Mouse (Mus musculus) lung, postnatal 0 days (tissue): ENCODE measurements around the gene Gsc2. TPM values are rescaled to one million over a fixed set of nuclear protein-coding genes. Genes with fewer than 3 reads are reported as not detected.
A peak's percentile ranks its signal among the peaks of the same experiment; 100 is the strongest.

Experiments
- ATAC-seq: fragments of 200-750 bp; cut with Nextera tagmentation; 2 replicates; pipeline ENCODE4 v1.8.0; 2017; ENCODE audit warnings: moderate library complexity
- DNase-seq: peaks from one replicate; pipeline ENCODE4 v3.0.0-alpha.2; 2016; ENCODE audit warnings: low spot score
- H3K27ac ChIP-seq: fragments of 300-500 bp; sonication (generic); 2 replicates; pipeline ENCODE4 v1.5.1; 2014; ENCODE audit warnings: antibody characterized with exemption, mild to moderate bottlenecking, low read length, mixed read lengths
- H3K27me3 ChIP-seq: fragments of 300-500 bp; sonication (generic); replicated peaks from 2 replicates; pipeline ENCODE4 v1.6.1; 2014; ENCODE audit warnings: low read length, mixed read lengths; ENCODE audit not compliant: insufficient read depth
- H3K36me3 ChIP-seq: fragments of 300-500 bp; sonication (generic); 2 replicates; pipeline ENCODE4 v1.6.1; 2014; ENCODE audit warnings: low read length, mixed read lengths; ENCODE audit not compliant: insufficient read depth
- H3K4me1 ChIP-seq: fragments of 300-500 bp; sonication (generic); 2 replicates; pipeline ENCODE4 v1.6.1; 2014; ENCODE audit warnings: antibody characterized with exemption, low read depth, low read length, mixed read lengths; ENCODE audit not compliant: insufficient read depth
- H3K4me2 ChIP-seq: fragments of 300-500 bp; sonication (generic); replicated peaks from 2 replicates; pipeline ENCODE4 v1.6.1; 2014; ENCODE audit warnings: low read depth, mild to moderate bottlenecking, low read length, moderate library complexity, mixed read lengths
- H3K4me3 ChIP-seq: fragments of 300-500 bp; sonication (generic); 2 replicates; pipeline ENCODE4 v1.5.1; 2014; ENCODE audit warnings: low read depth, low read length
- H3K9ac ChIP-seq: fragments of 300-500 bp; sonication (generic); replicated peaks from 2 replicates; pipeline ENCODE4 v1.6.1; 2014; ENCODE audit warnings: low read depth, mild to moderate bottlenecking
- H3K9me3 ChIP-seq: fragments of 300-500 bp; sonication (generic); 2 replicates; pipeline ENCODE4 v1.6.1; 2016; ENCODE audit warnings: low read length, mixed read lengths
- CTCF ChIP-seq: IDR thresholded peaks from 2 replicates; pipeline ENCODE4 v1.5.1; 2016; ENCODE audit warnings: antibody characterized with exemption, mild to moderate bottlenecking
- EP300 ChIP-seq: IDR thresholded peaks from 2 replicates; pipeline ENCODE4 v1.6.1; 2016; ENCODE audit warnings: antibody characterized with exemption, mild to moderate bottlenecking, control low read depth
- WGBS: fragments of 180-500 bp; shearing (Covaris S2); extraction: QIAGEN DNeasy Blood & Tissue Kit; methylation state at CpG from one replicate; pipeline ENCODE4 v1.1.7; 2014; 5-methylcytosine and 5-hydroxymethylcytosine counted together
- polyA plus RNA-seq: library from polyadenylated mRNA; unstranded; fragments of >200 nt; fragmentation: Nextera tagmentation; extraction: Ambion mirVana; gene quantifications from 2 replicates; pipeline ENCODE4 v1.2.1, GENCODE M21; 2015

The Gsc2 gene
- polyA plus RNA-seq, 1 experiment from 2014 or later: not detected

DNA sequence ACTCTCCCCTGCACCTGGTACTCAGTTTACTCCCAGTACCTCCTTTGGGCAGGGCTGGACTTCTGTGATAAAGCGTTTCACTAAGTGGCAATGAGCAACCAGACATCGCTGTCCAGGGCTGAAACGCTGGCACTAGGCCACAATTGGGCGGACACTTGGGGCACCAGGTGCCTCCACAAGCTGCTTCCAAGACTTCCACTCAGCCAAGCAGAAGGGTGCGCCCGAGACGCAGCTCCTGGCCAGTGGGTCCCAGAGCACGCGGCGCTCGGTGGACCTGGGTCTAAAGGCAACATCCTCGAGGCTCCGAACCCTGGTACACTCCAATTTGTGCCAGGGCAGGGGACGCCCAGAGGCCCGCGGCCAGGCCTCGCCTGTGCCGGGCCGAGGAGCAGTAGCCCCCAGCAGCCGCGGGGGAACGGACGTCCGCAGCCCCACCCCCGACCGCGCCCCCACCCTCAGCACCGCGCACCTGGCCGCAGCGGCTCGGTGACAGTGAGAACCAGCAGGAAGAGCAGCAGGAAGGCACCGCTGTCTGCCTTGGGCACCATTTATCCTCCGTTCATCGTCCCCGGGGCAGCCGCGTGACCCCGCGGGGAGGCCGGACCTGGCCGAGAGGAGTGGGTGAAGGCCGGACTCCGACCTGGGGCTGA is 23.8 kb downstream of the Gsc2 start:
- Histone ChIP-seq H3K27ac (peak overlapping the region; percentile 97), H3K9me3 (no peaks in the 10 kb centered on the region), H3K4me3 (peak overlapping the region; percentile 94), H3K4me2 (peak overlapping the region; percentile 66), H3K4me1 (peaks cover 20% of the 10 kb centered on the region), H3K27me3 (no peaks in the 10 kb centered on the region), H3K36me3 (no peaks in the 10 kb centered on the region), H3K9ac (peak overlapping the region; percentile 92)
- ATAC-seq: peak; percentile 63
- TF ChIP-seq CTCF: no peak; the same call in 1 of the 2 replicates
- TF ChIP-seq EP300: no peak
- WGBS: under 1% methylated on average over 28 of the region's 44 CpGs
- peak; percentile 79 for DNase-seq

GRCm38 (mm10) chr16:17890342-17890727 is 24.5 kb downstream of the Gsc2 start:
- Histone ChIP-seq H3K4me1 (peaks cover 20% of the 10 kb centered on the region), H3K36me3 (no peaks in the 10 kb centered on the region), H3K27ac (0 out of 2 replicates have a peak overlapping the region, but pooled peaks have one; percentile 97), H3K9ac (peak overlapping the region; percentile 92), H3K4me2 (peak overlapping the region; percentile 66), H3K4me3 (peak overlapping the region; percentile 94), H3K9me3 (no peaks in the 10 kb centered on the region), H3K27me3 (no peaks in the 10 kb centered on the region)
- 26% methylated on average over 2 of the region's 2 CpGs for WGBS
- ATAC-seq (no peak), DNase-seq (no peak)
- TF ChIP-seq CTCF: no peak
- no peak for TF ChIP-seq EP300

- Histone ChIP-seq H3K4me2 (peak overlapping the region; percentile 66), H3K27me3 (no peaks in the 10 kb centered on the region), H3K9me3 (no peaks in the 10 kb centered on the region), H3K36me3 (no peaks in the 10 kb centered on the region), H3K9ac (0 out of 2 replicates have a peak overlapping the region, but pooled peaks have one; percentile 92), H3K4me3 (no peak overlapping the region), H3K27ac (no peak overlapping the region), H3K4me1 (peaks cover 20% of the 10 kb centered on the region)
- ATAC-seq (no peak), DNase-seq (no peak)
- WGBS: 72% methylated on average over 6 of the region's 6 CpGs
- TF ChIP-seq EP300: no peak
- TF ChIP-seq CTCF: no peak
Measured at GRCm38 (mm10) chr16:17889689-17890341, 25.0 kb downstream of the Gsc2 start.

- no peak for TF ChIP-seq EP300
- TF ChIP-seq CTCF: no peak
- Histone ChIP-seq H3K4me3 (no peak overlapping the region), H3K27me3 (no peaks in the 10 kb centered on the region), H3K36me3 (no peaks in the 10 kb centered on the region), H3K9ac (no peak overlapping the region), H3K4me1 (no peaks in the 10 kb centered on the region; the same call in 1 of the 2 replicates), H3K9me3 (no peaks in the 10 kb centered on the region), H3K27ac (no peak overlapping the region), H3K4me2 (no peak overlapping the region)
- no peak for DNase-seq
- 59% methylated on average over 6 of the region's 6 CpGs for whole genome bisulfite sequencing
- ATAC-seq: no peak
Measured at GRCm38 (mm10) chr16:17884116-17884515, 30.7 kb downstream of the Gsc2 start.

DNA sequence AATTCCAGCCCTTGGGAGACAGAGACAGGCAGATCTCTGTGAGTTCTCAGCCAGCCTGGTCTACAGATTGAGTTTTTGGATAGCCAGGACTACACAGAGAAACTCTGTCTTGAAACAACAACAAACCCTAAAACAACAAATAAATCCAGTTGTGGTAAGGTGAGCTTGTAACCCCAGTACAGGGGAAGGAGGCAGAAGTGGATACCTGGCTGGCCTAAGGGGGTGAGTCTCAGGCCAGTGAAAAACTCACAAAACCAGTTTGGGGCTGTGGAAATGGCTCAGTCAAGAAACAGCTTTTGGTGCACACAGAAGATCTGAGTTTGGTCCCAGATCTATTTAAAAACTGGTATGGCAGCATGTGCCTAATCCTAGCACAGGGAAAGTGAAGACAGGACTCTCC is 32.7 kb downstream of the Gsc2 start:
- no peak; the same call in 1 of the 2 replicates for ATAC-seq

DNA sequence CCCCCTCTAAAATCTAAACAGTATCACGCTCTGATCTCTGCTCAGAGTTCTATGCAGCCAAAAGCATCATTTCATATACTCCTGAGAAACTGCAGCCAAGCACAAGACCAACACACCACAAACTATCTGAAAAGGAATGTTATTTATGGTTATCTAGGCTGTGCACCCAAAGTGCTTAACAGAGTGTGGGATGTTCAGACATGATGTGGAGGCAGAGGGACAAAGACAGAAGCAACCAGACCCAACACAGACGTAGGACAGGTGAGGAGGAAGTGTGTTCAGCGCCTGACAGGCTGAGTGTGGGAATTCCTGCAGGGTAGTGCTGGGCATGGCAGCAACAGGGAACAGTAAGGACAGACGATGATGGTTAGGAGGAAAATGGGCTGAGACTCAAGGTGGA is 35.3 kb downstream of the Gsc2 start:
- DNase-seq (no peak), ATAC-seq (no peak)
- H3K36me3 ChIP-seq: no peaks in the 10 kb centered on the region
- no peaks in the 10 kb centered on the region for H3K9me3 ChIP-seq
- TF ChIP-seq EP300 (no peak), CTCF (no peak)
- H3K27ac ChIP-seq: no peak overlapping the region
- H3K4me3 ChIP-seq: no peak overlapping the region
- no peak overlapping the region for H3K4me2 ChIP-seq
- no peak overlapping the region for H3K9ac ChIP-seq
- 84% methylated on average over 4 of the region's 4 CpGs for WGBS
- H3K4me1 ChIP-seq: peaks cover 5% of the 10 kb centered on the region; the same call in 1 of the 2 replicates
- no peaks in the 10 kb centered on the region for H3K27me3 ChIP-seq

More for the DNA sequence above, 32.7 kb downstream of the Gsc2 start:
- no peaks in the 10 kb centered on the region; the same call in 1 of the 2 replicates for H3K4me1 ChIP-seq
- no peak overlapping the region for H3K4me2 ChIP-seq
- no peak overlapping the region for H3K4me3 ChIP-seq
- peak; percentile 20 for DNase-seq
- no peaks in the 10 kb centered on the region for H3K27me3 ChIP-seq
- no peaks in the 10 kb centered on the region for H3K36me3 ChIP-seq
- H3K9me3 ChIP-seq: no peaks in the 10 kb centered on the region
- TF ChIP-seq CTCF (no peak), EP300 (no peak)
- H3K27ac ChIP-seq: no peak overlapping the region
- no peak overlapping the region for H3K9ac ChIP-seq
